Mouse (Mus musculus) heart, embryonic 11.5 days (tissue): ENCODE measurements around the gene Pfkfb2. TPM values are rescaled to one million over a fixed set of nuclear protein-coding genes. Genes with fewer than 3 reads are reported as not detected.

ENCODE experiments used
- ATAC-seq: fragments of 200-750 bp; cut with Nextera tagmentation; replicated peaks from 2 replicates; pipeline ENCODE4 v1.8.0; 2017; ENCODE audit warnings: moderate library complexity; ENCODE audit not compliant: insufficient number of reproducible peaks, low FRiP score, low TSS enrichment
- H3K27ac ChIP-seq: fragments of 300-500 bp; sonication (generic); 2 replicates; pipeline ENCODE4 v1.5.1; 2014; ENCODE audit warnings: mild to moderate bottlenecking, low read depth, low read length
- H3K27me3 ChIP-seq: fragments of 300-500 bp; sonication (generic); 2 replicates; pipeline ENCODE4 v1.6.1; 2014; ENCODE audit warnings: mild to moderate bottlenecking, low read length, mixed read lengths; ENCODE audit not compliant: control insufficient read depth, insufficient read depth
- H3K36me3 ChIP-seq: fragments of 300-500 bp; sonication (generic); 2 replicates; pipeline ENCODE4 v1.6.1; 2014; ENCODE audit warnings: mild to moderate bottlenecking, low read length, moderate library complexity, mixed read lengths; ENCODE audit not compliant: control insufficient read depth, insufficient read depth
- H3K4me1 ChIP-seq: fragments of 300-500 bp; sonication (generic); 2 replicates; pipeline ENCODE4 v1.6.1; 2014; ENCODE audit warnings: low read length; ENCODE audit not compliant: control insufficient read depth, insufficient read depth
- H3K4me2 ChIP-seq: fragments of 300-500 bp; sonication (generic); 2 replicates; pipeline ENCODE4 v1.6.1; 2014; ENCODE audit warnings: mild to moderate bottlenecking, moderate library complexity
- H3K4me3 ChIP-seq: fragments of 300-500 bp; sonication (generic); 2 replicates; pipeline ENCODE4 v1.5.1; 2014; ENCODE audit warnings: low read depth, low read length
- H3K9ac ChIP-seq: fragments of 300-500 bp; sonication (generic); 2 replicates; pipeline ENCODE4 v1.6.1; 2014; ENCODE audit warnings: mild to moderate bottlenecking, low read depth, low read length, moderate library complexity
- H3K9me3 ChIP-seq: fragments of 300-500 bp; sonication (generic); replicated peaks from 2 replicates; pipeline ENCODE4 v1.6.1; 2016; ENCODE audit warnings: low read length; ENCODE audit not compliant: control insufficient read depth
- WGBS: fragments of 180-500 bp; shearing (Covaris S2); extraction: QIAGEN DNeasy Blood & Tissue Kit; methylation state at CpG from one replicate; pipeline ENCODE4 v1.1.7; 2014; ENCODE audit not compliant: insufficient replicate concordance; 5-methylcytosine and 5-hydroxymethylcytosine counted together
- polyA plus RNA-seq: library from polyadenylated mRNA; unstranded; fragments of >200 nt; fragmentation: Nextera tagmentation; extraction: Ambion mirVana; gene quantifications from 2 replicates; pipeline ENCODE4 v1.2.1, GENCODE M21; 2014

Gene Pfkfb2
- polyA plus RNA-seq, 1 experiment from 2014 or later = 4.8 TPM

GRCm38 (mm10) chr1:130733671-130734070 lies 4.6 kb upstream of the Pfkfb2 start:
- Histone ChIP-seq H3K4me2 (0 out of 2 replicates have a peak overlapping the region, but pooled peaks have one; percentile 6), H3K27me3 (no peaks in the 10 kb centered on the region), H3K4me3 (no peak overlapping the region), H3K27ac (no peak overlapping the region), H3K4me1 (peaks cover 15% of the 10 kb centered on the region; the same call in 1 of the 2 replicates), H3K9ac (no peak overlapping the region), H3K36me3 (no peaks in the 10 kb centered on the region), H3K9me3 (no peaks in the 10 kb centered on the region)
- no peak for ATAC-seq
- 80% methylated on average over 4 of the region's 4 CpGs for WGBS

GRCm38 (mm10) chr1:130732706-130733658 lies 3.9 kb upstream of the Pfkfb2 start:
- Histone ChIP-seq H3K27ac (no peak overlapping the region), H3K9me3 (no peaks in the 10 kb centered on the region), H3K4me2 (0 out of 2 replicates have a peak overlapping the region, but pooled peaks have one; percentile 6), H3K27me3 (no peaks in the 10 kb centered on the region), H3K9ac (no peak overlapping the region), H3K4me3 (no peak overlapping the region), H3K4me1 (peaks cover 15% of the 10 kb centered on the region; the same call in 1 of the 2 replicates), H3K36me3 (no peaks in the 10 kb centered on the region)
- ATAC-seq = no peak
- WGBS = 72% methylated on average over 13 of the region's 13 CpGs

- peak within 1 kb of the TSS; percentile 34 for H3K4me3 ChIP-seq
- H3K27me3 ChIP-seq = no peaks in the 10 kb centered on the region
- H3K27ac ChIP-seq = no peak within 1 kb of the TSS
- peak within 1 kb of the TSS; percentile 49; the same call in 1 of the 2 replicates for H3K9ac ChIP-seq
- H3K9me3 ChIP-seq = no peaks in the 10 kb centered on the region
- no peaks in the 10 kb centered on the region for H3K36me3 ChIP-seq
- 4% methylated on average over 10 of the region's 10 CpGs for WGBS
- H3K4me1 ChIP-seq = peaks cover 13% of the 10 kb centered on the region; the same call in 1 of the 2 replicates
- peak within 1 kb of the TSS; percentile 64 for H3K4me2 ChIP-seq
- peak; percentile 88 for ATAC-seq
Measured at GRCm38 (mm10) chr1:130731741-130732337, 2.8 kb upstream of the Pfkfb2 start, which contains the start of gene AA986860. Gene AA986860 (plus strand): TSS chr1:130731976.

GRCm38 (mm10) chr1:130728708-130729107 lies 345 bp downstream of the Pfkfb2 start:
- H3K4me3 ChIP-seq = no peak overlapping the region
- H3K27ac ChIP-seq = no peak overlapping the region
- H3K9ac ChIP-seq = no peak overlapping the region
- no peaks in the 10 kb centered on the region for H3K9me3 ChIP-seq
- 90% methylated on average over 3 of the region's 3 CpGs for WGBS
- no peaks in the 10 kb centered on the region for H3K27me3 ChIP-seq
- no peak overlapping the region for H3K4me2 ChIP-seq
- H3K36me3 ChIP-seq = no peaks in the 10 kb centered on the region
- ATAC-seq = no peak
- H3K4me1 ChIP-seq = peaks cover 13% of the 10 kb centered on the region; the same call in 1 of the 2 replicates

GRCm38 (mm10) chr1:130728070-130728469 lies 983 bp downstream of the Pfkfb2 start:
- Histone ChIP-seq H3K36me3 (no peaks in the 10 kb centered on the region), H3K4me3 (no peak overlapping the region), H3K4me1 (peaks cover 10% of the 10 kb centered on the region; the same call in 1 of the 2 replicates), H3K9me3 (no peaks in the 10 kb centered on the region), H3K9ac (no peak overlapping the region), H3K27me3 (no peaks in the 10 kb centered on the region), H3K27ac (no peak overlapping the region), H3K4me2 (no peak overlapping the region)
- no peak for ATAC-seq
- 49% methylated on average over 1 of the region's 1 CpGs for WGBS

- H3K4me2 ChIP-seq = no peak overlapping the region
- peaks cover 1% of the 10 kb centered on the region; the same call in 1 of the 2 replicates for H3K4me1 ChIP-seq
- H3K27ac ChIP-seq = no peak overlapping the region
- WGBS = 89% methylated on average over 2 of the region's 2 CpGs
- no peak for ATAC-seq
- no peaks in the 10 kb centered on the region for H3K9me3 ChIP-seq
- no peaks in the 10 kb centered on the region for H3K36me3 ChIP-seq
- H3K4me3 ChIP-seq = no peak overlapping the region
- H3K9ac ChIP-seq = no peak overlapping the region
- H3K27me3 ChIP-seq = no peaks in the 10 kb centered on the region
Measured at GRCm38 (mm10) chr1:130726396-130726795, 2.7 kb downstream of the Pfkfb2 start.

GRCm38 (mm10) chr1:130724206-130724605 lies 4.8 kb downstream of the Pfkfb2 start:
- no peaks in the 10 kb centered on the region for H3K27me3 ChIP-seq
- no peak overlapping the region for H3K4me2 ChIP-seq
- H3K4me3 ChIP-seq = no peak overlapping the region
- ATAC-seq = no peak
- no peaks in the 10 kb centered on the region for H3K9me3 ChIP-seq
- no peak overlapping the region for H3K27ac ChIP-seq
- H3K4me1 ChIP-seq = no peaks in the 10 kb centered on the region
- WGBS = 92% methylated on average over 5 of the region's 5 CpGs
- H3K36me3 ChIP-seq = no peaks in the 10 kb centered on the region
- H3K9ac ChIP-seq = no peak overlapping the region

GRCm38 (mm10) chr1:130717291-130717871 lies 11.7 kb downstream of the Pfkfb2 start, which contains the start of gene Yod1:
Gene Yod1 (plus strand): TSS chr1:130717327.
- Histone ChIP-seq H3K36me3 (no peaks in the 10 kb centered on the region), H3K4me1 (no peaks in the 10 kb centered on the region), H3K9me3 (no peaks in the 10 kb centered on the region), H3K4me2 (peak within 1 kb of the TSS; percentile 99), H3K27me3 (no peaks in the 10 kb centered on the region; the same call in 1 of the 2 replicates), H3K4me3 (peak within 1 kb of the TSS; percentile 98), H3K27ac (peak within 1 kb of the TSS; percentile 87), H3K9ac (peak within 1 kb of the TSS; percentile 96)
- ATAC-seq = peak; percentile 78
- WGBS = under 1% methylated on average over 54 of the region's 54 CpGs
